8 mouse cellular contexts compared by ENCODE assay signal in genomic region chr15:99252381-99253174, GRCm38 (mm10). TPM values are rescaled to one million over a fixed set of nuclear protein-coding genes. Genes with fewer than 3 reads are reported as not detected.
DNase-seq lines count a peak whose midpoint lies in the region; ATAC-seq lines count a peak whose summit lies in the region.

No protein-coding gene starts in this region.

- H3K9me3 ChIP-seq in heart, embryonic 10.5 days = no peaks in the 10 kb centered on the region
- no peaks in the 10 kb centered on the region for H3K9me3 ChIP-seq in hindbrain, embryonic 10.5 days

- H3K4me1 ChIP-seq in heart, embryonic 10.5 days = peaks cover 49% of the 10 kb centered on the region
- peaks cover 27% of the 10 kb centered on the region for H3K4me1 ChIP-seq in hindbrain, embryonic 10.5 days (replicated peaks)

- peaks cover 24% of the 10 kb centered on the region for H3K36me3 ChIP-seq in heart, embryonic 10.5 days
- H3K36me3 ChIP-seq in hindbrain, embryonic 10.5 days = peaks cover 27% of the 10 kb centered on the region

- no peaks in the 10 kb centered on the region for H3K27me3 ChIP-seq in heart, embryonic 10.5 days (ENCODE audit: insufficient read depth, poor library complexity, severe bottlenecking)
- no peaks in the 10 kb centered on the region for H3K27me3 ChIP-seq in hindbrain, embryonic 10.5 days (ENCODE audit: insufficient read depth, poor library complexity, severe bottlenecking)

- 5% methylated on average over 22 of the region's 22 CpGs for whole genome bisulfite sequencing in heart, embryonic 10.5 days
- 5% methylated on average over 22 of the region's 22 CpGs for WGBS in hindbrain, embryonic 10.5 days

- no peak for ATAC-seq in monocyte, adult 5-6 weeks (replicated peaks; ENCODE audit: insufficient number of reproducible peaks, low FRiP score, low TSS enrichment, poor library complexity, severe bottlenecking)

- peak overlapping the region; percentile 82 for H3K4me3 ChIP-seq in heart, embryonic 10.5 days
- H3K4me3 ChIP-seq in hindbrain, embryonic 10.5 days = peak overlapping the region; percentile 70

- H3K27ac ChIP-seq in heart, embryonic 10.5 days = peak overlapping the region; percentile 97
- H3K27ac ChIP-seq in hindbrain, embryonic 10.5 days = peak overlapping the region; percentile 95

- DNase-seq in heart, embryonic 10.5 days (ENCODE audit: low spot score) = no peak
- DNase-seq in heart, adult 9 months (ENCODE audit: low spot score in 2 of 2) = no peak
- DNase-seq in 3134 (ENCODE audit: extremely low read depth, insufficient read length, low spot score) = peak; percentile 44
- DNase-seq in c-Kit-positive CD71-positive TER-119-negative erythroid progenitor cells, embryonic 14.5 days (ENCODE audit: low read depth) = peak; percentile 20
- DNase-seq in hindbrain, embryonic 10.5 days (ENCODE audit: low spot score) = no peak
- peak; percentile 85 for DNase-seq in lung, postnatal 10 days
- DNase-seq in Muller cell, postnatal 12 days (ENCODE audit: inconsistent ontology term) = no peak

RNA-seq across cellular contexts. Expression of gene Mcrs1, which starts 0.8 kb away (rescaled TPM):
- polyA plus RNA-seq in heart, embryonic 10.5 days (2016; fragmentation: Nextera tagmentation; extraction: Ambion mirVana) = 174 and 196 TPM in 2 replicates
- 194 and 213 TPM in 2 replicates for polyA plus RNA-seq in hindbrain, embryonic 10.5 days (2016; fragmentation: Nextera tagmentation; extraction: Ambion mirVana)
- total RNA-seq in monocyte, adult 5-6 weeks (2017) = 41.0 to 47.6 TPM (median 47.0 TPM) in 3 replicates

RNA-seq across cellular contexts. Expression of gene Kcnh3, which starts 27.9 kb away (rescaled TPM):
- polyA plus RNA-seq in heart, embryonic 10.5 days (2016; fragmentation: Nextera tagmentation; extraction: Ambion mirVana) = 0.27 and 0.28 TPM in 2 replicates
- polyA plus RNA-seq in hindbrain, embryonic 10.5 days (2016; fragmentation: Nextera tagmentation; extraction: Ambion mirVana) = 0.04 and 0.12 TPM in 2 replicates
- total RNA-seq in monocyte, adult 5-6 weeks (2017) = not detected in 3 replicates

RNA-seq across cellular contexts. Expression of gene Prpf40b, which starts 42.3 kb away (rescaled TPM):
- polyA plus RNA-seq in heart, embryonic 10.5 days (2016; fragmentation: Nextera tagmentation; extraction: Ambion mirVana) = 40.0 and 54.7 TPM in 2 replicates
- polyA plus RNA-seq in hindbrain, embryonic 10.5 days (2016; fragmentation: Nextera tagmentation; extraction: Ambion mirVana) = 61.1 and 63.3 TPM in 2 replicates
- 0.57 to 7.6 TPM (median 1.7 TPM) in 3 replicates for total RNA-seq in monocyte, adult 5-6 weeks (2017)

RNA-seq across cellular contexts. Expression of gene Fam186b, which starts 43.1 kb away (rescaled TPM):
- 0.19 and 0.37 TPM in 2 replicates for polyA plus RNA-seq in heart, embryonic 10.5 days (2016; fragmentation: Nextera tagmentation; extraction: Ambion mirVana)
- polyA plus RNA-seq in hindbrain, embryonic 10.5 days (2016; fragmentation: Nextera tagmentation; extraction: Ambion mirVana) = 0.20 and 0.27 TPM in 2 replicates
- total RNA-seq in monocyte, adult 5-6 weeks (2017) = not detected in 3 replicates

Comparison
In these comparisons a context has a peak if more than half of its experiments do, and no peak if none do; other contexts are left out.
1. DNase-seq: peak in 3134 (single experiment), c-Kit-positive CD71-positive TER-119-negative erythroid progenitor cells, embryonic 14.5 days (single experiment) and lung, postnatal 10 days (single experiment); none in heart, embryonic 10.5 days (single experiment), heart, adult 9 months (0 of 2), hindbrain, embryonic 10.5 days (single experiment) and Muller cell, postnatal 12 days (single experiment).